Mouse (Mus musculus) forebrain, embryonic 11.5 days (tissue): Measurements from ENCODE around the gene Cox17. TPM values are rescaled to one million over a fixed set of nuclear protein-coding genes. Genes with fewer than 3 reads are reported as not detected.
A peak's percentile ranks its signal among the peaks of the same experiment; 100 is the strongest.

ENCODE experiments used
- ATAC-seq: fragments of 200-750 bp; cut with Nextera tagmentation; replicated peaks from 2 replicates; pipeline ENCODE4 v1.8.0; 2017; ENCODE audit warnings: moderate TSS enrichment; ENCODE audit not compliant: low FRiP score
- DNase-seq: peaks from one replicate; pipeline ENCODE4 v3.0.0-alpha.2; 2017; ENCODE audit warnings: low spot score
- H3K27ac ChIP-seq: fragments of 300-500 bp; sonication (generic); 2 replicates; pipeline ENCODE4 v1.5.1; 2014; ENCODE audit warnings: low read depth, low read length
- H3K27me3 ChIP-seq: fragments of 300-500 bp; sonication (generic); 2 replicates; pipeline ENCODE4 v1.6.1; 2014; ENCODE audit warnings: mild to moderate bottlenecking, low read length, mixed read lengths; ENCODE audit not compliant: control insufficient read depth, insufficient read depth
- H3K36me3 ChIP-seq: fragments of 300-500 bp; sonication (generic); 2 replicates; pipeline ENCODE4 v1.6.1; 2014; ENCODE audit warnings: mild to moderate bottlenecking, low read length, moderate library complexity, mixed read lengths; ENCODE audit not compliant: control insufficient read depth, insufficient read depth
- H3K4me1 ChIP-seq: fragments of 300-500 bp; sonication (generic); replicated peaks from 2 replicates; pipeline ENCODE4 v1.6.1; 2014; ENCODE audit warnings: low read length, mixed read lengths; ENCODE audit not compliant: control insufficient read depth, insufficient read depth
- H3K4me2 ChIP-seq: fragments of 300-500 bp; sonication (generic); 2 replicates; pipeline ENCODE4 v1.6.1; 2014; ENCODE audit warnings: low read depth, mild to moderate bottlenecking, low read length, moderate library complexity, mixed read lengths; ENCODE audit not compliant: severe bottlenecking
- H3K4me3 ChIP-seq: fragments of 300-500 bp; sonication (generic); 2 replicates; pipeline ENCODE4 v1.5.1; 2014; ENCODE audit warnings: low read depth, low read length
- H3K9ac ChIP-seq: fragments of 300-500 bp; sonication (generic); 2 replicates; pipeline ENCODE4 v1.6.1; 2014; ENCODE audit warnings: low read length
- H3K9me3 ChIP-seq: fragments of 300-500 bp; sonication (generic); 2 replicates; pipeline ENCODE4 v1.6.1; 2016; ENCODE audit warnings: low read length, mixed read lengths; ENCODE audit not compliant: control insufficient read depth
- WGBS: fragments of 180-500 bp; shearing (Covaris S2); extraction: QIAGEN DNeasy Blood & Tissue Kit; methylation state at CpG from one replicate; pipeline ENCODE4 v1.1.7; 2014; 5-methylcytosine and 5-hydroxymethylcytosine counted together
- polyA plus RNA-seq: library from polyadenylated mRNA; unstranded; fragments of >200 nt; fragmentation: Nextera tagmentation; extraction: Ambion mirVana; gene quantifications from 2 replicates; pipeline ENCODE4 v1.2.1, GENCODE M21; 2014

Cox17 gene
- polyA plus RNA-seq, 1 experiment from 2014 or later, result 118 TPM

DNA sequence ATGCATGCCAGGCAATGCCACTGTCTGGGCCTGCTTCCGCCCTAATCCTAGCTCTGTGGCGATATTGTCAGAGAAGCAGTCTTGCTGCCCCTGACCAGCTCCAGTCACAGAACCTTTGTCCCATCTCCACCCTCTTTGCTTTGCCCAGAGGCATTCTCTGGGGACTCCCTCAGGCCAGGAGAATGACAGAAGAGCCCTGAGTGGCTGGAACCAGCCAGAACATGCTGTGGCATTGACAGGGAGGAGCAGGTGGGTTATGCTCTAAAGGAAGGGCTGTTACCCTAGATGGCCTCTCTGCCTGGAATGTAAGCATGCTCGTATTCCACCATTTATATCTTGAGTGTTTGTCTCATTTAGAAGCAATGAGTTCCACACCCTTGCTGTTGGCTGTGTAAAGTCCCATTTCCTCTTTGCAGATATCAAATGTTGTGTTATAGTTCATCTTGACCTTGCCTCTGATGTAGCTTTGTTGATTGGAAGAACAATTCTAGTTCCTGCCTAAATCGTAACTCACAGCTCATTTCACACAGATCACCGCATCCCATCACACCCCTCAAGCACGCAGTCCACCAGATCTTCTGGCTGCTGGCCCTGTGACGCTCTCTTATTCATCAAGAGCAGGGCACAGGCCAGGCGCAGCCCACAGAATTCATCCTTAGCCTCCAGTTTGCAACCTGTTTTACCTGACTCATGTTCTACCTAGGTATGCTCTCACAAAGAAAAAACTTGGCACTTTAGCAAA lies 24.0 kb downstream of the Cox17 start:
- H3K9me3 ChIP-seq, result no peaks in the 10 kb centered on the region
- H3K4me3 ChIP-seq, result no peak overlapping the region
- no peaks in the 10 kb centered on the region for H3K36me3 ChIP-seq
- H3K4me1 ChIP-seq, result no peaks in the 10 kb centered on the region
- H3K27ac ChIP-seq, result no peak overlapping the region
- no peak overlapping the region for H3K9ac ChIP-seq
- DNase-seq (no peak), ATAC-seq (no peak)
- WGBS, result 88% methylated on average over 8 of the region's 8 CpGs
- no peak overlapping the region for H3K4me2 ChIP-seq
- H3K27me3 ChIP-seq, result no peaks in the 10 kb centered on the region

- Histone ChIP-seq H3K4me3 (no peak overlapping the region), H3K9me3 (no peaks in the 10 kb centered on the region), H3K27ac (no peak overlapping the region), H3K4me2 (no peak overlapping the region), H3K9ac (no peak overlapping the region), H3K4me1 (0 out of 2 replicates have a peak, but pooled peaks cover 2% of the 10 kb centered on the region), H3K36me3 (no peaks in the 10 kb centered on the region), H3K27me3 (no peaks in the 10 kb centered on the region)
- ATAC-seq (no peak), DNase-seq (no peak)
- 90% methylated on average over 15 of the region's 15 CpGs for WGBS
These were observed 25.0 kb downstream of the Cox17 start for GRCm38 (mm10) chr16:38371705-38372296.

DNA sequence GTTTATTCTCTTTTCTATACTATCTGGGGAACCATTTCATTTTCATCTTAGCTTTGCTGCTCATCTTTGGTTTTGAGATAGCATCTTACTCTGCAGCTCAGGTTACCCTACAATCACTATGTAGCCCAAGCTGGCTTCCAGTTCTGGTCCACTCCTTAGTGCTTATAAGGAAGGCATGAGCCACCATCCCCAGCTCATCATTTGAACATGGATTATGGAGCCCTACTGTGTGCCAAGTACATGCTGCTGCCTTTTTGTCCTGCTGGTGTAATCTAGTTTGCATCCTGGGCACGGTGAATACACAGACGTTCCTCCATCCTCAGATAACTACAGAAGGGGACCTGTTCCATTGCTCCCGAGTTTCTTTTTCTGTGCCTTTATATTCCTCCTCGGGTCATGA lies 26.1 kb downstream of the Cox17 start:
- no peak for ATAC-seq
- WGBS, result 87% methylated on average over 4 of the region's 4 CpGs

DNA sequence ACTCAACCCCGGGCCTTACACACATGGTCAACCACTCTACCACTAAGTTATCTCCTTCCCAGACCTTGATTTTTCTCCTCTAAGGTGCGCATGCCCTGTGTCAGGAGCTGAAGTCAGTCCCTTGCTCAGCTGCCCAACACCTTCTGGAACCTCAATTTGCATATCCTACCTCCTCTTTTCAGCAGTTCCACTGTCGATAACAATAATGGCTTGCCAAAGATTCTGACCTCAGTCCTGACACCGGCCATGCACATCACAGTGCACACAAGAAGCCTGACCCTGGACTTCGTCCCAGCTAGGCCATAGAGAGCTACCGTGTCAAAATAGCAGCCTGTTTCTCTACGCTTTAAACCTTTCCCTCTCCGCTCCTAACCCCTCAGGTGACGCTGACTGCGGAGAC lies 26.6 kb downstream of the Cox17 start:
- ATAC-seq (no peak), DNase-seq (no peak)
- H3K27me3 ChIP-seq, result no peaks in the 10 kb centered on the region
- 87% methylated on average over 10 of the region's 10 CpGs for whole genome bisulfite sequencing
- H3K27ac ChIP-seq, result no peak overlapping the region
- no peaks in the 10 kb centered on the region for H3K36me3 ChIP-seq
- H3K4me2 ChIP-seq, result no peak overlapping the region
- H3K4me1 ChIP-seq, result 0 out of 2 replicates have a peak, but pooled peaks cover 2% of the 10 kb centered on the region
- no peak overlapping the region for H3K9ac ChIP-seq
- H3K4me3 ChIP-seq, result no peak overlapping the region
- no peaks in the 10 kb centered on the region for H3K9me3 ChIP-seq

More for the DNA sequence above, 26.1 kb downstream of the Cox17 start:
- no peak overlapping the region for H3K4me2 ChIP-seq
- no peak overlapping the region for H3K4me3 ChIP-seq
- no peaks in the 10 kb centered on the region for H3K9me3 ChIP-seq
- H3K36me3 ChIP-seq, result no peaks in the 10 kb centered on the region
- no peak for DNase-seq
- H3K27ac ChIP-seq, result no peak overlapping the region
- 0 out of 2 replicates have a peak, but pooled peaks cover 2% of the 10 kb centered on the region for H3K4me1 ChIP-seq
- H3K9ac ChIP-seq, result no peak overlapping the region
- no peaks in the 10 kb centered on the region for H3K27me3 ChIP-seq

- Histone ChIP-seq H3K9me3 (no peaks in the 10 kb centered on the region), H3K27ac (no peak overlapping the region), H3K4me1 (0 out of 2 replicates have a peak, but pooled peaks cover 2% of the 10 kb centered on the region), H3K27me3 (no peaks in the 10 kb centered on the region), H3K9ac (no peak overlapping the region), H3K4me2 (no peak overlapping the region), H3K4me3 (no peak overlapping the region), H3K36me3 (no peaks in the 10 kb centered on the region)
- no peak for DNase-seq
- ATAC-seq, result no peak
- WGBS, result 87% methylated on average over 16 of the region's 16 CpGs
These were observed 27.1 kb downstream of the Cox17 start for GRCm38 (mm10) chr16:38373941-38374340.

DNA sequence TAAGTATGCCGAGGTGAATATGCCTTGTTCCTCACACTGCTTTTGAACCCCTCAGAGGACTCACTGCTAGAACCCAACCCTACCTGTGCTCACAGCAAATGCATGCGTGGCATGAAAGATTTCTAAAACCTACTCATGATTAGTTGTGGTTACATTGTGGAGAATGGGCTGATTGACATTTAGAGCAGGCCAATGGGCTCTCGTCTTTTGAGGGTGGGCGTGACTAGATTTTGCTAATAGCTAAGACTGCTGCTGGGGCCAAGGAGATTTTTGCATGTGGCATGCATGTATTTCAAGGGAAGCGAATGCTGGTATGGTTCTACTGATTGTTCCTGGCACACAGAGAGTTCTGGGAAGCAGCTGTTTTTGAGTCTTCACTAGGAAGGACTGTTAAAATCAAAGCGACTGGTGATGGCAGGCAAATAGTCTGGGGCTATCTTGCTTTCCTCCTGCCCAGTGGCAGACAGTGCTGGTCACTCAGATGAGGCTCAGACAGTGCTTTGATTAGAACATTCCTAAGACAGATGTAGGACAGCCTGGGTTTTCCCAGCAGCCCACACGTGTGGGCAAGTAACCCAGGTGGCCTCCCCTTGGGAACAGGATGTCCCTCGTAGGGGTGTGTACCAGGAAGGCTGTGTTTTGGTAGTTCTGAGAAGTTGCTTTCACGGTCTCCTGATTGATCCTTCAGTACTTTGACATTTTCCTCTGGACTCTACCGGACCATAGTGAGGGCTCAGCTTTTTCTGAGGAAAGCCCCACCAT lies 27.8 kb downstream of the Cox17 start:
- Histone ChIP-seq H3K9ac (no peak overlapping the region), H3K4me1 (0 out of 2 replicates have a peak, but pooled peaks cover 2% of the 10 kb centered on the region), H3K36me3 (no peaks in the 10 kb centered on the region), H3K9me3 (no peaks in the 10 kb centered on the region), H3K27ac (no peak overlapping the region), H3K4me2 (no peak overlapping the region), H3K4me3 (no peak overlapping the region), H3K27me3 (no peaks in the 10 kb centered on the region)
- no peak for DNase-seq
- WGBS, result 85% methylated on average over 10 of the region's 10 CpGs
- ATAC-seq, result no peak

DNA sequence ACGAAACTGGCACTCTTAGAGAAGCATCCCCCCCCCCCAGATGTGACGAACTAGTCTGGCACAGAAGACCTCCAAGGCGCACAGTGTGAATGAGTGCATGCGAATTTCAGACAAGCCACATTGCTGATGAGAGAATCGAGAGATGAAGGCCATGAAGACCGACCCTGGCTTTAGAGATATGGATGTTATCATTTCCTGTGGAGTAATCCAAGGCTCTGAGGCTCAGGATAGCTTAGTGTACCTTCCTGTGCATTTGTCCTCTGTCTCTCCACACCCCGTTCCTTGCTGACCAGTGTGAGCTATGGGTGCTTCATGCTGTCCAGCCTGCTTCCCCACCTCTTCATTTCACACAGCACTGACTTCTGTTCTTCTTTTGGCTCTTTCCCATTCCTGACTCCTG lies 28.4 kb downstream of the Cox17 start:
- 80% methylated on average over 7 of the region's 7 CpGs for WGBS
- no peak for DNase-seq
- H3K4me2 ChIP-seq, result no peak overlapping the region
- no peak overlapping the region for H3K9ac ChIP-seq
- no peak overlapping the region for H3K27ac ChIP-seq
- ATAC-seq, result no peak
- no peaks in the 10 kb centered on the region for H3K36me3 ChIP-seq
- 0 out of 2 replicates have a peak, but pooled peaks cover 2% of the 10 kb centered on the region for H3K4me1 ChIP-seq
- H3K4me3 ChIP-seq, result no peak overlapping the region
- no peaks in the 10 kb centered on the region for H3K9me3 ChIP-seq
- H3K27me3 ChIP-seq, result no peaks in the 10 kb centered on the region

DNA sequence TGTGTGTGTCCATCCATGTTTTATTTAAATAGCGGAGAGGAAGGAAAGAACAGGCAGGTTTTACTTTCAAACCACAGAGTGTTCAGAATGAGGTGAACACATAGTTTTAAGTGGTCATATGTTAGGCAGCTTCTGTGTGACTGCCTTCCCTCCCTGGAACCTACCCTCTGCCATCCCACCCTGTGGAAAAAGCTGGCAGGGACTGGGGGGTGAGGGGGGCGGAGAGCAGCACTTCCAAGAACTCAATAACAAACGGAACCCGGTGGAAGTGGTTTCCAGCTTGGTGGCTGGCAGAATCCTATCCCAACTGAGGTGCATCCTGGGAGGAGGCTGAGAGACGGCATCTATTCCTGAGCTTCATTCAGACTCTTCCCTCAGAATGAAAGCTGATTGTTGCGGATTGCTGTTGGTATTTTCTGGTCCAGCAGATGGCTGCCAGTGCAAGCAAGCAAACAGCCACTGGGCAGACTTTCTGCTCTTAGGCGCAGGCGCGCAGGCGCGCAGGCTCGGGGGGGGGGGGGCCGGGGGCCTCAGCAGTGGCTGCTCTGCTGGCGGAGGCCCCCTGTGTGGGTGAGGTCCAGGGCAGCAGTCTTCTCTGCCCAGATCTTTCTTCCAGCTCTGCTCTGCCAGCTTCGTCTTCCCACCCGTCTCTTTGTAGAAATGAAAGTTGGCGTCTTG lies 29.5 kb downstream of the Cox17 start:
- H3K4me3 ChIP-seq, result peak overlapping the region; percentile 14; the same call in 1 of the 2 replicates
- peak; percentile 88 for ATAC-seq
- no peaks in the 10 kb centered on the region for H3K36me3 ChIP-seq
- no peaks in the 10 kb centered on the region for H3K9me3 ChIP-seq
- H3K4me2 ChIP-seq, result peak overlapping the region; percentile 45
- no peaks in the 10 kb centered on the region for H3K27me3 ChIP-seq
- peak overlapping the region; percentile 51 for H3K9ac ChIP-seq
- 0 out of 2 replicates have a peak, but pooled peaks cover 2% of the 10 kb centered on the region for H3K4me1 ChIP-seq
- peak; percentile 75 for DNase-seq
- 37% methylated on average over 13 of the region's 17 CpGs for WGBS
- H3K27ac ChIP-seq, result no peak overlapping the region
